Mouse (Mus musculus) testis, postnatal 10 days (tissue): ENCODE data around the gene Scg5.

Experiments
- DNase-seq: peaks from one replicate; pipeline ENCODE4 v3.0.0; 2021; ENCODE audit warnings: low spot score

The Scg5 gene

GRCm38 (mm10) chr2:113756924-113757524, 71.9 kb downstream of the Scg5 start:
- no peak for DNase-seq

GRCm38 (mm10) chr2:113749721-113750120, 79.2 kb downstream of the Scg5 start:
- DNase-seq: peak; percentile 42

- no peak for DNase-seq
Measured at GRCm38 (mm10) chr2:113749309-113749708, 79.6 kb downstream of the Scg5 start.

- DNase-seq: no peak
Measured at GRCm38 (mm10) chr2:113728581-113728980, 100.3 kb downstream of the Scg5 start.
